Mouse (Mus musculus): ENCODE measurements around the gene Rps6ka5.

The Rps6ka5 gene

DNA sequence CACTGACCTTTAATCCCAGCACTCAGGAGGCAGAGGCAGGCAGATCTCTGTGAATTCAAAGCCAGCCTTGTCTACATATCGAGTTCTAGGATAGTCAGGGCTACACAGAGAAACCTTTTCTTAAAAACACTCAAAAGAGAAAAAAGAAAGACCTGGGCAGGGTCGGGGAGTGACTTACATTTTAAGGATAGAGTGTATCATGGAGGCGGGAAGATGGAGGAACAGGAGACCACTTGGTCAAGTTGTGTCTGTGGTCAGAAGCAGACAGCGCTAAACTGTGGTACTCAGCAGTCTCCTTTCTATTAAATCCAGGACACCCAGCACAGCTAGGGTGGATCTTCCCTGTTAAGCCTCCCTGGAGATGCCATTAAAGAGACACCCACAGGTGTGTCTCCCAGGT, at the start of gene Rps6ka5:
Rps6ka5 (minus strand) TSS at position 333 of the 400 bp plus-strand sequence.
- DNase-seq (ENCODE audit: low spot score), result no peak

DNA sequence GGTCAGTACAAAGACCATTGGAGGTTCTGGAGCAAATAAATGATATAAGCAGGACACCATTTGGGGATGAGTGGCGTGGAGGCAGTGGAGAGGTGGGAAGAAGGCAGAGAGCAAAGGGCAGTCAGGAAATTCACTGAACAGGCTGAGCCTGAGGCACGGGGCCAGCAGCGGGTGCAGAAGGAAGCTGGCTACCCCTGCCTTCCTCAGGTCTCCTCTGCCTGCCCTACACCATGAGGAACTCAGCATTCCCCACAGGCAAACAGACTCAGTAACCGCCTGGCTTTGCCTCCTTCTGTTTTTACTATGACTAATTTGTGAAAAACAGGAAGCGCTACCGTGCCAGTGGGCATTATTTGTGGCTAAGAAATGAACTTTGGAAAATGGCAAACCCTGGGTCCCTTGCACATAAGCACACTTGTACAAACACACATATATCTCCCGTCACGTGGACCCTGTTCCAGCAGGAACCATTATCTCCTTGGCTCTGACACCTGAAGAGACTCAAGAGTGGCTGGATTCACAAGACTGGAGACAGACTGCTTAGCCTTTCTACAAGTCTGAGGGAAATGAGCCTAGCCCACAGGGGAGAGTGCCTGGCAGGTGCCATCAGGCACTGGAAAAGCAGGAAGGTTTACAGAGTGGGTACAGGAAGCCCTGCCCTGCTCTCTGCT, 49.3 kb upstream of the Rps6ka5 start:
- no peak for DNase-seq (ENCODE audit: low spot score)

DNA sequence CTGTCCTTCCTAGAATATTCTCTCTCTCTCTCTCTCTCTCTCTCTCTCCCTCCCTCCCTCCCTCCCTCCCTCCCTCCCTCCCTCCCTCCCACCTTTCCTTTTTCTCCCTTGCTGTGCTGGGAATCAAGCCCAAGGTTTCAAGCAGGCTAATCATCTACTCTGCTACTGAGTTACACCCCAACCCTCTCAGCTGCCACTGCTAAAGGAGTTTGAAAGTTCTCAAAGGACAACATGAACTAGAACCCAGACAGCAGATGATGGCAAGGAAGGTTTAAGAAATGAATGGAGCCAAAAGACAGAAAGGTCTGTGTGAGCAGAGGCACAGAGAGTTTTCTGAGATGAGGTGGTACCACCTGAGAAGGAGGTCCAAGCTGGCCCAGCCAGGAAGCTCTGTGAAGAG, 48.5 kb upstream of the Rps6ka5 start:
- no peak for DNase-seq (ENCODE audit: low spot score)

DNA sequence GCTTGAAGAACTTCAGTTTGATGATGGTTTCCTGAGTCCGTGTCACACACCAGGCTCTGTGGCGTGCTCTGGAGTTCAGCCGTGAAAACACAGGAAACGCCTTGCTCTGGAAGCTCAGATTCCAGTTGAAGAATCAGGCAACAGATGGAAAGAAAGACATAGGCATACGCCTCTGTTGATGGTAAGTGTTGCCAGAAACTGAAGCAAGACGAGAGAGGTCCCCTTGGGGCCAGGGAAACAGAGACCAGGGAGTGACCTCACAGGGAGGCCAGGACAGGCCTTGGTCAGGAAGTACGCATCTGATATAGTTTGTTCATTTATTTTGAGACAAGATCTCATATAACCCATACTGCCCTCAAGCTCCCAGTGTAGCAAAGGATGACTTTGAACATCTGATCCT, 48.0 kb upstream of the Rps6ka5 start:
- DNase-seq (ENCODE audit: low spot score), result no peak

DNA sequence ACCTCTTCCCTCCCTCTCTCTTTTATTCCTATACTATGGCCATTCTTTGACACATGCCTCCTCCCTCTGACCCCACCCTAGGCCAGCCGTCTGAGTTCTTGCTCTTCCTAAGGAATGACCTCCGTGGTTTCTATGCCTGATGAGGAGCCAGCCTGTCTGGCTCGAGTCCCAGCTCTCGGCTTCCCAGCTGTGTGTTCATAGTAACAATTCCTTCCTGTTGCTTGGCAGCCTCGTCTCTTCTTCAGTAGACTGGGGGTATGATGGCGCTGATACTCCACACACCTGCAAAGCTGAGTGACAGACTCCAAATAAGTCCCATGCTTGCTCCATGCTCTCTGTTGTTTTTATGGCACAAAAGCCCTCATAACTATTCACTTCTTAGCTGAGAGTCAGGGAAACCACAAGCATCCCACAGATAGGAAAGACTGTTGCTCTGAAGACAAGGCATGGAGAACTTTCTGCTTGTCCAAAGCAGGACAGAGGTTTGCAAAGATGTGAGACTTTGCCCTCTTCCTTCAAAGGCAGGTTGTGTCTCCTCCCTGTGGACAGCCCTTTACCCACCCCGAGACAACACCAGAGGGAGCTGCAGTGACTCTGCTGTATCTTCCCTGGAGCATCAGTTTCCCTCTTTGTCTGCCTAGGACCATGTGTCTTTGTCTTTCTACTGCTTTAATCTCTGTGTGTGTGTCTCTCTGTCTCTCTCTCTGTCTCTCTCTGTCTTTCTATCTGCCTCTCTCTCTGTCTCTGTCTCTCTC, 45.6 kb upstream of the Rps6ka5 start:
- peak; percentile 64 for DNase-seq (ENCODE audit: low spot score)

DNA sequence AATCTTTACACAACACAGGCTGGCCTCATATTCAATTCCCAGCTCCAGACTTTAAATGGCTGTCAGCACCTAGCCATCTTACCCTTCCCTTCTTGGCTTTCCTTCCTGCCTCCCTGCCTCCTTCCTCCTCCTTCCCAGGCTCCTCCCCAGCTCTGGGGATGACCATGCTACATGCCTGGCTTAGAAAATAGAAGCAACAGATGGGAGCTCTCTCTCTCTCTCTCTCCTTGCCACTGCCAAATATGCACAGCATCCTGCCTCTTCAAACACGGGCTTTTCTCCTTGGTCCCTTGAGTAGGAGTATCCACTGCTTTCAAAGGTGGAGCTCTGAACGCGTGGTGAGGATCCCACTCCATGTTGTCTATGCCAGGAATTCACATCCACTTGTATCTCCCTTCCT, 44.0 kb upstream of the Rps6ka5 start:
- DNase-seq (ENCODE audit: low spot score), result no peak

DNA sequence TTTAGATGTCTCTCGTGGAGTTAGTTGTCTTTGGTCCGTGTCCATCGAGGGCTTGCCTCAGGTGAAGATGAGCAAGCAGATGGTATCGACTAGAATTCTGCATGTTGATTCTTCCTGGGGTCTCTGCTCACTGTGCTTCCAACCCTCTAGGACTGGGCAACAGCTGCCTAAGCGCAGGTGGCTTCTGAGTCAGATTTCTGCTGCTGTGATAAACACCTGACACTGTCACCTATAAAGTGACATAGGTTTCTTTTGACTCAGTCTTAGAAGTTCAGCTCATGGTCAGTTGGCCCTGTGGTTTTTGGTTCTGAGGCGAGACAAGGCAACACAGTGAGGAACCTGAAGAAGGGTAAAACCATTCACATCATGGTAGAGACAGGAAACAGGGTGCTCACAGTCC, 43.1 kb upstream of the Rps6ka5 start:
- no peak for DNase-seq (ENCODE audit: low spot score)

DNA sequence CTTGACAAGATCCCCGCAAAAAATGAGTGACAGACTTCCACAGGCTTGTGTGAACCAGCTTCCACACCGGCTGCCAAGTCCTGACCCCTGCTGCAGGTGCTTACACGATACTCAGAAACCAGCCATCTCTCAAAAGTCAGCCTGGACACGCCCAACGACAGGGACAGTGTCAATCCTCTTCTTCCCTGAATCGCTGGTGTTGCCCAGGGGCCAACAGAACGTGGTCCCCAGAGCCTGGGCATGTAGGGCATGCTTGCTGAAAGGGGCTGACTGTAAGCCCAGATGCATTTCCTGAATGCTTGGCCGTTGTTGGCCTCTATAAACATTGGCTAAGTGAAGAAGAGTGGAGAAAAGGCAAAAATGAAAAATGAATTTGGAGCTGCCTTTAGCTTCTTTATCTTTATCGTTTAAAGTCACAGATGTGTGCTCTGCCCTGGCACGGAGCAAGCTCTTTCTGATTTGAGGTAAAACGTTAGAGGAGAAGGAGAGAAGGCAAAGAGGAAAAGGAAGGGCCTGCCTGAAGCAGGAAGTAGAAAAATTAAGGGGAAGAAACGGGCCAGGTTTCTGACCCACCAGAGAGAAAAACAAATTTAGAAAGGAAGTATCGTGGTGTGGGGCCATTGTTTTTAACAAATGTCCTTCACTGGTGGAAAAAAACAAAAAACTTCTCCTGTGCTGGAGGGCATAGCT, 37.7 kb upstream of the Rps6ka5 start:
- no peak for DNase-seq (ENCODE audit: low spot score)

DNA sequence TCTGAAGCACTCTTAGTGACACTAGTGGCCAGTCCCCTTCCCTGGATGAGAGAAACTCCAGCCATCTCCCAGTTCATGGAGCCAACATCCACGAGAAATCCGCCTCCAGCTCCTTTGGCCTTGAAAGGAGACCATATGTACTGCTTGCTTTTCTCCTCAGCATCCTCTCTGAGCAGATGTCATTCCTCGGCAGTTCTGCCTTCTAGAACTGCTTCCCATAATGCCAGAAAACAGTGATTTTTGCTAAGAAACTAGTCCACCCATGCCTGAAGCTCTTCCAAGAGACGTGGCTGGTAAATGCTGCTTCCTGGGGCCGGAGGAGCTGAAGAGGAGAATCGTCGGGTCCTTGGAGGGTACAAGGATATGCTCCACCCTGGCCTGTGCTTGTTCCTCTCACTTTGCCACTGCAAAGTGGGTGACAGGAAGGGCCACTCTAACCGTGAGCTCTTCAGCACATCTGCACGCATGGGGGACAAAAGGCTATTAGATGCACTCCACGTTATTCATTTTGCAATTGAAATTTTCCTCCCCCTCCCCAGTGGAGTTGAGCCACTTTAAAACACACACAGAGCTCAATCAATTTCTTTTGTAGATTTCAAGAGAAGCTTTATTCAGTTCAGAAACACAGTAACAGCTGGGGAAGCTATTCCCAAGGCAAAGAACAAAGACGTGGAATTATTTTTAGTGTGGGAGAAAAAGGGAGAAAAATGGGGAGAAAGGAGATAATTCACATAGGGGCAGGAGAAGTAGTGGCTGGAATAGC, 36.1 kb upstream of the Rps6ka5 start:
- no peak for DNase-seq (ENCODE audit: low spot score)

DNA sequence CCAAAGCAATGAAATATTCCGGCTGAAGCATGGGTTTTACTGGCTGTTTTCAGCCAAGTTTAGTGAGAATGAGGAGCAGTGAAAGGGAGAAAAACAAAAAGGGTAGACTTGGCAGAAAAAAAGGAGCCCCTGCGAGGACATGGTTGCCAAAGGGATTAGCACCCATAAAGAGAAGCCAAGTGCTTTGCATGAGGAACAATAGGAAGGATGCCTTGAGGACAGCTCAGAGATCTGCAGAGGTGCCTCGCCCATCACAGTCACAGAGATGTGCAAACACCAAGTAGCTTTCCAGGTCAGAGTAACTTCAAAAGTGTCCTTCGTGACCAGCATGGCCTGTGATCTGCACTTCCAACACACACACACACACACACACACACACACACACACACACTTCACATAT, 30.6 kb upstream of the Rps6ka5 start:
- DNase-seq (ENCODE audit: low spot score), result no peak

DNA sequence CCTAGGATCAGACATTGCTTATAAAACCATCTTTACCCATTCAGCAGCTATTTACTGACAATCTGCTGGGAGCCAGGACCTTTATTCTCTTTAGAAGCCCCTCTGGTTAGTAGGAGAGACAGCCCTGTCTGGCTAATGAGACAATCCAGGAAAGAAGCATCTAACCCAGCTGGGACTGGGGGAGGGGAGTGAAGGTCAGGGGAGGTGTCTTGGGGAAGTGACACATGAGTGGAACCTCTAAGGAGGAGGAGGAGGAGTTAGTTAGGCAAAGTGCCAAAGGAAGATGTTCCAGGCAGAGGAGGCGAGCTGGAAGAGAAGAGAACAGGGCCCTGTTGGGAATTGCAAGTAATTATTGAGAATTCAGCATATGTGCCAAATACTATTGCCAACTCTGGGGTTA, 26.9 kb upstream of the Rps6ka5 start:
- DNase-seq (ENCODE audit: low spot score), result peak; percentile 40

DNA sequence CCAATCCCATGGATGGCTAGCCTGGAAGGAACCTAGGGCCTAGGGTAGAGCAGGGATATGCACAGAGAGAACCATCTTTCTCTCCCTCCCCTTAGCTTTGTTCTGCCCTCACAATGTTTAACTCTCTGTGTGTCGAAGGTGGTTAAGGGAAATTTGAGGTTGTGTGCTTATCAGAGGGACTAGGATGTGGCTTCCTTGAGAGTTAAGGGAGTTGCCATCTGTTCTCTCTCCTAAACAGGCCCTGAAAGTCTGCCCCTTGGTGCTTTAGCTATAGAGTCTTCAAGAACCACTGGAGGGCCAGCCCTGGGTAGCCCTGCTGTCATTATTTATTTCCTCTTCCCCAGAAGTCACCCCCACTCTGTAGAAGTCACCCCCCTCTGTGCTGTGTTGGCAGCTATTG, 26.2 kb upstream of the Rps6ka5 start:
- no peak for DNase-seq (ENCODE audit: low spot score)

DNA sequence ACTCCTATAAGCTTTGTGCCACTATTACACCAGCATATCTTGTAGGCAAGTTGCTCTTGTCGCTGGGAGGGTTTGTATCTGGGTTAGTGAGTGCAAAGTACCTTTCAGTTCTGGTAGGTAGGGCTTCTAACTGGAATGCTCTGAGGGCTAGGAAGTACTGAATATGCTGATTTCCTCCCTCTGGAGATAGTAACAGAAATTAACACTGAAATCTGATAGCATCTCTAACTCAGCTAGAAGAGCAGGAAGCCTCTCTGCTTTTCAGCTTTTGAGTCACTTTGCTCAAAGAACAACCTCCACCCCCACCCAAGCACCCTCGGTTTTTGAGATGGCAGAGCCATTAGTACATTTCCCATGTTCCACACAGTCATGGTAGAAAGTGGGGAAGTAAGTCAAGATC, 15.7 kb upstream of the Rps6ka5 start:
- no peak for DNase-seq (ENCODE audit: low spot score)

DNA sequence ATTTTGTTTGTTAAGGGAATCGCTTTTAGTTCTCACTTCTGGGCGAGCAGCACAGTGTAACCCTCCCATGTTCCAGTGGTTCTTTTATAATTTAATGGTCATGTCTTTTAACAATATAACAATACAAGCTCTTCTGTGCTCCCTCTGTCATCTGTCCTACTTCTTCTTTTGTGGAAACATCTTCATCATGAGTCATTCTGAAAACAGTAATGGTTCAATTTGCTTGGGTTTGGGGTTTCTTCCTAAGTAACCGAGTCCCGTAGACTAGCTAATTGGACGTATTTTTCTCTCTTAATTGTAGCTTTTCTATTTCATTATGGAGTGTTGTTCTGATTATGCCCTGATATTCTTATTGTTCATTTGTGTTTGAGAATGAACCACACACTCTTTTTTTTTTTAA, 13.5 kb upstream of the Rps6ka5 start:
- DNase-seq (ENCODE audit: low spot score), result no peak

DNA sequence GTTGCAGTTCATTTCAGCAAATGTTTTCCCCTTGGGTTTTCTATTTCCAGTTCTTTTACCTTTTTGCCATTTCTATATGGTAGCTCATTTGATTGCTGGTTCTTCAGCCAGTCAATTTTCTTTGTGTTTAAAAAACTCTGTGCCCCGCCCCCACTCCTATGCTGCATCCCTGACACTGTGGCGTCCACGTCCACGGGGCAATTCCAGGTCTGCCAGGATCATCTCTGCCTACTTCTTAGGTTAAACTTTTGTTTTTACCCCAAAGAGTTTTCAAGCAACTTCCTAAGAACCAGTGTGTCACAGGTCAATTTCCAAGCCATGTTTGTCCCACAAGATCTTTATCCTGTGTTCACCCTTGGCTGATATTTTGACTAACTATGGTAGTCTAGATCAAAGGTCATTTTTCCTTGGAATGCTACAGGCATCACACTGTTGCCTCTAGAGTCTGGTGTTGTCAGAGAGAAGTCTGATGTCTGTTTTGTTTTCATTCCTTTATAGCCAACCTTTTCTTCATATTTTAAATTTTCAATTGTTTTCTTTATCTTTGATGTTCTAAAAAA, 12.3 kb upstream of the Rps6ka5 start:
- peak; percentile 75 for DNase-seq (ENCODE audit: low spot score)

DNA sequence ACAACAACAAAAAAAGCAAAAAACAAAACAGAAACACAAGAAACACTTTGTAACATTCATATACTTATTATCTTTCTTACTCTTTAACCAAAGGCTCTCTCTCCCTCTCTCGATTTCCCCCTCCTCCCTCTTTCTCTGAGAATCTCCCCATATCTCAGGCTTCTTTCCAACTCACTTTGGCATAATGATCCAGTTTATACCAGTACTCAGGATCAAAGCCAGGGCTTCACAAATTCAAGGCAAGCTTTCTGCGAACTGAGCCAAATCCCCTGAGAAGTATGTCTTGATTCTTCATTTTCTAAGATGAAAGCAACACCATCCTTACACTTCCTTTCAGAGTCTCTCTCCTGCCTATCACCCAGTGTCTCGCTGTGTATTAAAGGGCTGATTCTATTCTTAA, 11.7 kb upstream of the Rps6ka5 start:
- peak; percentile 79 for DNase-seq (ENCODE audit: low spot score)

DNA sequence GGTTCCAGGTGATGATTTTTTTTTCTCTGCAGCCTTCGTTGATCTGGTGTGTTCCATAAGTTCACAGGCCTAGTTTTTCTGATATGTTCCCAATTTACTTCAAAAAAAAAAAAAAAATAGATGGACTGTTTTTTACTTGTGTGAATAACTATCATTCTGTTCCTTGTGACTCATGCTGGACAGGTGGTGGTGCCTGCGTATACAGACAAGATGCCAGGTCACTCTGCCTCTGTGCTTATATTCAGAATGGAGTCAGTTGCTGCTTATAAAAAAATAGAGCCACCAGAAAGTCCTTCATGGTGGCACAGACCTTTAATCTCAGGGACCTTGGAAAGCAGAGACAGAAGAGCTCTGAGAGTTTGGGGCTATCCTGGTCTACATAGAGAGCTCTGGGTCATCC, 8.8 kb upstream of the Rps6ka5 start:
- DNase-seq (ENCODE audit: low spot score), result no peak

DNA sequence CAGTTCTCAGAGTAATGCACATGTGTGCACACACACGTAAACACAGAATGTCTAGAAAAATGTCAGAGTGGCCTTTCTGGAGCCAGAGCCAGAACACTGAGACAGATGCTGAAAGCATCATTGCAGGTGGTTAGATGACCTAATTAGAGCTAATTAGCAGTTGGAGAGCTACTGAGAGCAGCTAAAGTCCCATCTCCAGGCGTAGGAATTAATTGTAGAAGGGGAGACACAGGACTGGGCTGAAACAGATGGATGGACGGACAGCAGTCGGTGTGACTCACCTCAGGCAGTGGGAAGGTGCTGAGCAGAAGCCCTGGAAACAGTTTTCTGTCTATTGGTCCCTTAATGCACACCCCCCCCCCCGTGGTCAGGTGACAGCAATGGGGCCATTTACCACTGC, 8.4 kb upstream of the Rps6ka5 start:
- no peak for DNase-seq (ENCODE audit: low spot score)

DNA sequence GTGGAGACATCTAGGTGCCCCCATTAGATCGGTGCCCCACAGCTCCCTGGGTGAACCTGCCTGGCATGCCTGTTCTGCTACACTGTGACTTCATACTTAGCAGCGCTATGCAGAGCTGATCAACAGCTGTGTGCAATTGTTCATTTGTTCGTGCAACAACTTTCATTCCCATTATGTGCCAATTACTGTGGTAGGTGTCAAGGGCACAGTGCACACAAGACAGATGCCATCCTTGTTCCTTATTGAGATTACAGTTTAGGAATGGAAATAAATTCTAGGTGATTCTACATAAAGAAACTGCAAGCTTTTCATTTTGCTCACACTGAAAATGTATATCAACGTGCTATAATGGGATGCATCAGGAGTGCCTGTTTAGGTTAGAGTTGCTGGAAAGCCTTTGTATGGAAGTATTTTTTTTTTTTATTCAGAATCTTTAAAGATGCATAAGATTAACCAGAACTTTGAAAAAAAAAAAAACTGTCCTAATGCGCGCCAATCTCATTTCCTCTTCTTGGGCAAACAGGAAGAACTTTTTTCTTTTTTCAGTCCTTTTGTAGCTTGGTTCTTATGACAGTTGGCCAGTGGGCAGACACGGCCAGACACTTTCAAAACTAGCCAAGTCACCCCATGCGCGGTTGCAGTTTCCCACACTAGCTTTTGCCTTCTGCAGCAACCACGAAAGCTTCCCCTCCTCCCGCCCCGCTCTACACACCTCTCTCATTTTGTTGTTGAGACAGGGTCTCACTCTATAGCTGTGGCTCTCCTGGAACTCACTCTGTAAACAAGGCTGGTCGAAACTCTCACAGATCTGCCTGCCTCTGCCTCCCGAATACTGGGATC, 2.1 kb upstream of the Rps6ka5 start:
- DNase-seq (ENCODE audit: low spot score), result no peak

DNA sequence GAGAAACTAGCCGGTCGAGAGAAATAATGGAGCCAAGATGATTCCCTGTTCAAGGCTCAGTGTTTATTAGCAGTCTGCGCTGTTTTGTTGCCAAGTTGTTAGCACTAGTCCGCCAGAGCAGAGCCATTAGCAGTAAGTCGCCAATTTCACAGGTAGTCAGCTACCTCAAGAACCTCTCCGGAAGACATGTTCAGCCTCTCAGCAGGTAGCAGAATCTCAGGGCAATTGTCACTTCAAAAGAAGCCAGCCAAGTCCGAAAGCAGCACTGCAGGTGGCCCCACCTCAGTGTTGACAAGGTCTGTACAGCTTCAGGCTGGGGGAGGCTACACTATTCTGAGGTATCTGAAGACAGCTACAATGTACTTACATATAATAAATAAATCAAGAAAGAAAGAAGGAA, 1.1 kb upstream of the Rps6ka5 start:
- no peak for DNase-seq (ENCODE audit: low spot score)

DNA sequence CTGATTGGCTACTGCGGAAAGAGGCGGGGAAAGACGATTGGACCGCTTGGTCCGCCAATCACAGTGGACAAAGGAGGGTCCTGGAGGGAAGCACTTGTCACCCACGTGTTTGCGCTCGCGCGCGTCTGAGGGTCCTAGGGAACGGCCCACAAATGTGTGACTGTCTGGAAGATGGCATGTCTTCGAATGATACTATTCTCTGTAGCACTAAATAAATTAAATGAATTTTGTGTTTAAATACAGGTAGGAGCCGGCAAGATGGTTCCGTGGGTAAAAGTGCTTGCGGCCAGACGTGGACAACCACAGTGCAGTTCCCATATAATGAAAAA, 1.4 kb downstream of the Rps6ka5 start:
- no peak for DNase-seq (ENCODE audit: low spot score)
